Mouse (Mus musculus) leukemia stem cell, adult 10-12 weeks (primary cell): Measurements from ENCODE around the gene Tctex1d1. TPM values are rescaled to one million over a fixed set of nuclear protein-coding genes. Genes with fewer than 3 reads are reported as not detected.

Source experiments
- polyA plus RNA-seq: library from polyadenylated mRNA; stranded (reverse); fragments of >175 nt; gene quantifications from 2 replicates; pipeline ENCODE4 v1.2.3, GENCODE M21; 2012; ENCODE audit warnings: low replicate concordance

Tctex1d1 gene
- polyA plus RNA-seq: not detected in 2 replicates

DNA sequence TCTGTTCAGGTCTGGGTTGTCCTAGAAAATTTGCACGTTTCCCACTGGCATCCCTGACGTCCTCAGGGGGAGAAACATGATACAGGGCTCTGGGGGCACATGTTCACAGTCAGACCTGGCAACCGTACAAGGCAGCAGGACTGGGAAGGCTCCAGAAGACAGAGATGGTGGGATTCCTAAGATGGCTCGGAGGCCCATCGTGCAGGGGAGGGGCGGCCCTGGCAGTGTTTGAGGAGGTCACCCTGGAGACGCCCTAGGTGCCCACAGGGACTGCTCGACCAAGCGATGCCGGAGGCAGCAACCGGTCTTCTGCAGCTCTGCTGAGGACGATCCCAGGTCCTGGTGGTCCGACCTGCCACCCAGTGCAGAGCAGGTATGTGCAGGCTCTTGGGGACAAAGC, at the start of gene Tctex1d1:
Tctex1d1 (plus strand) TSS at position 167 of the 400 bp plus-strand sequence.

GRCm38 (mm10) chr4:103026621-103027020, 48.2 kb downstream of the Tctex1d1 start, which contains the start of gene Insl5:
Gene Insl5 (minus strand): TSS chr4:103026842.

Other genes starting within 250 kb of the Tctex1d1 start
- 0.44 and 2.3 TPM in 2 replicates for gene Sgip1, start 237.3 kb upstream of the Tctex1d1 start, polyA plus RNA-seq
- gene Insl5, start 48.2 kb downstream of the Tctex1d1 start, polyA plus RNA-seq: not detected in 2 replicates
- 10.6 and 30.1 TPM in 2 replicates for gene Mier1, start 135.8 kb downstream of the Tctex1d1 start, polyA plus RNA-seq
- gene Wdr78, start 135.9 kb downstream of the Tctex1d1 start, polyA plus RNA-seq: 1.1 and 1.3 TPM in 2 replicates
- 12.9 and 13.5 TPM in 2 replicates for gene Slc35d1, start 236.6 kb downstream of the Tctex1d1 start, polyA plus RNA-seq